Mouse (Mus musculus) myocyte (in vitro differentiated cells): Measurements from ENCODE around the gene Crygn.

Experiments
- MYOG ChIP-seq, 3 experiments: IDR thresholded peaks; one replicate each; pipeline ENCODE4 v1.6.1; 2011; ENCODE audit warnings: control low read depth in 2 of 3, low read depth in 2 of 3, mild to moderate bottlenecking in 2 of 3; ENCODE audit not compliant: insufficient read length in 2 of 3, control insufficient read depth in 1 of 3, insufficient read depth in 1 of 3
- POLR2A ChIP-seq: IDR thresholded peaks from one replicate; pipeline ENCODE4 v1.6.1; 2011; ENCODE audit warnings: low read depth, mild to moderate bottlenecking, control low read depth, moderate library complexity; ENCODE audit not compliant: insufficient read length
- TCF3 ChIP-seq: IDR thresholded peaks from one replicate; pipeline ENCODE4 v1.6.1; 2011; ENCODE audit warnings: low read depth, control low read depth; ENCODE audit not compliant: insufficient read length
- USF1 ChIP-seq: IDR thresholded peaks from one replicate; pipeline ENCODE4 v1.6.1; 2011; ENCODE audit warnings: low read depth, mild to moderate bottlenecking, control low read depth, moderate library complexity

GRCm38 (mm10) chr5:24733134-24733533 is 24.7 kb downstream of the Crygn start:
- no peak for TF ChIP-seq TCF3
- TF ChIP-seq MYOG (IDR thresholded peaks at IDR 0.05; ENCODE audit: control insufficient read depth in 1 of 3, insufficient read depth in 1 of 3, insufficient read length in 2 of 3, low read depth in 2 of 3), result no peak
- no peak for TF ChIP-seq USF1
- no peak for TF ChIP-seq POLR2A
